Mouse (Mus musculus) retina, postnatal 7 days (tissue): Measurements from ENCODE around the gene Cd151.

Experiments used
- DNase-seq: peaks from one replicate; pipeline ENCODE4 v3.0.0-alpha.2; 2012; ENCODE audit warnings: low read depth, low spot score

Gene Cd151

GRCm38 (mm10) chr7:141457986-141458660 is 9.1 kb upstream of the Cd151 start:
- DNase-seq, result no peak

GRCm38 (mm10) chr7:141458661-141459060 is 8.5 kb upstream of the Cd151 start:
- DNase-seq, result no peak

GRCm38 (mm10) chr7:141459301-141459711 is 7.9 kb upstream of the Cd151 start:
- DNase-seq, result no peak

- no peak for DNase-seq
Observed at GRCm38 (mm10) chr7:141460001-141460390, 7.2 kb upstream of the Cd151 start.

GRCm38 (mm10) chr7:141460391-141461113 is 6.6 kb upstream of the Cd151 start, which contains the start of gene Cracr2b:
TSS of gene Cracr2b (plus strand) at chr7:141461094.
- DNase-seq, result no peak

- no peak for DNase-seq
Observed at GRCm38 (mm10) chr7:141461521-141462332, 5.5 kb upstream of the Cd151 start.

GRCm38 (mm10) chr7:141462333-141462821 is 4.8 kb upstream of the Cd151 start:
- no peak for DNase-seq

GRCm38 (mm10) chr7:141463824-141464602 is 3.2 kb upstream of the Cd151 start:
- DNase-seq, result no peak

- no peak for DNase-seq
Observed at GRCm38 (mm10) chr7:141464603-141465201, 2.5 kb upstream of the Cd151 start.

GRCm38 (mm10) chr7:141465388-141466044 is 1.7 kb upstream of the Cd151 start:
- DNase-seq, result no peak

GRCm38 (mm10) chr7:141466045-141466394 is 1.2 kb upstream of the Cd151 start:
- no peak for DNase-seq

GRCm38 (mm10) chr7:141466607-141467148 is 514 bp upstream of the Cd151 start:
- no peak for DNase-seq

GRCm38 (mm10) chr7:141468164-141468521 is 951 bp downstream of the Cd151 start:
- DNase-seq, result no peak

- no peak for DNase-seq
Observed at GRCm38 (mm10) chr7:141468522-141469211, 1.5 kb downstream of the Cd151 start.

GRCm38 (mm10) chr7:141469352-141469751 is 2.2 kb downstream of the Cd151 start:
- no peak for DNase-seq

GRCm38 (mm10) chr7:141469901-141470636 is 2.9 kb downstream of the Cd151 start:
- no peak for DNase-seq

- no peak for DNase-seq
Observed at GRCm38 (mm10) chr7:141470637-141470944, 3.4 kb downstream of the Cd151 start.

GRCm38 (mm10) chr7:141471236-141471635 is 4.0 kb downstream of the Cd151 start:
- DNase-seq, result no peak

GRCm38 (mm10) chr7:141472226-141472625 is 5.0 kb downstream of the Cd151 start:
- DNase-seq, result no peak
